Mouse (Mus musculus) lung, embryonic 15.5 days (tissue): Measurements from ENCODE around the gene Ube2o. TPM values are rescaled to one million over a fixed set of nuclear protein-coding genes. Genes with fewer than 3 reads are reported as not detected.

Source experiments
- ATAC-seq: fragments of 200-750 bp; cut with Nextera tagmentation; 2 replicates; pipeline ENCODE4 v1.8.0; 2017; ENCODE audit warnings: moderate number of reproducible peaks, borderline replicate concordance; ENCODE audit not compliant: low FRiP score, low TSS enrichment; ENCODE audit errors: extremely low read depth
- H3K27ac ChIP-seq: fragments of 300-500 bp; sonication (generic); 2 replicates; pipeline ENCODE4 v1.5.1; 2015; ENCODE audit warnings: moderate library complexity, mild to moderate bottlenecking, inconsistent platforms
- H3K27me3 ChIP-seq: fragments of 300-500 bp; sonication (generic); 2 replicates; pipeline ENCODE4 v1.6.1; 2015; ENCODE audit warnings: inconsistent platforms
- H3K36me3 ChIP-seq: fragments of 300-500 bp; sonication (generic); 2 replicates; pipeline ENCODE4 v1.6.1; 2015; ENCODE audit warnings: inconsistent platforms
- H3K4me1 ChIP-seq: fragments of 300-500 bp; sonication (generic); 2 replicates; pipeline ENCODE4 v1.6.1; 2015; ENCODE audit warnings: inconsistent platforms
- H3K4me2 ChIP-seq: fragments of 300-500 bp; sonication (generic); 2 replicates; pipeline ENCODE4 v1.6.1; 2015; ENCODE audit warnings: inconsistent platforms, mild to moderate bottlenecking, moderate library complexity
- H3K4me3 ChIP-seq: fragments of 300-500 bp; sonication (generic); 2 replicates; pipeline ENCODE4 v1.5.1; 2015; ENCODE audit warnings: mild to moderate bottlenecking, inconsistent platforms
- H3K9ac ChIP-seq: fragments of 300-500 bp; sonication (generic); 2 replicates; pipeline ENCODE4 v1.6.1; 2015; ENCODE audit warnings: inconsistent platforms
- H3K9me3 ChIP-seq: fragments of 300-500 bp; sonication (generic); 2 replicates; pipeline ENCODE4 v1.6.1; 2016; ENCODE audit warnings: inconsistent platforms
- WGBS: fragments of 180-500 bp; shearing (Covaris S2); methylation state at CpG from one replicate; pipeline ENCODE4 v1.1.7; 2015; 5-methylcytosine and 5-hydroxymethylcytosine counted together
- polyA plus RNA-seq: library from polyadenylated mRNA; unstranded; fragments of >200 nt; fragmentation: Nextera tagmentation; extraction: Ambion mirVana; gene quantifications from 2 replicates; pipeline ENCODE4 v1.2.1, GENCODE M21; 2015

Ube2o gene
- polyA plus RNA-seq, 1 experiment from 2014 or later, result 12.6 TPM

- WGBS, result 52% methylated on average over 4 of the region's 4 CpGs
- Histone ChIP-seq H3K4me2 (no peak overlapping the region), H3K36me3 (no peaks in the 10 kb centered on the region), H3K9ac (no peak overlapping the region), H3K27ac (peak overlapping the region; percentile 36; the same call in 1 of the 2 replicates), H3K4me3 (no peak overlapping the region), H3K9me3 (no peaks in the 10 kb centered on the region), H3K27me3 (no peaks in the 10 kb centered on the region), H3K4me1 (peaks cover 10% of the 10 kb centered on the region; the same call in 1 of the 2 replicates)
- ATAC-seq, result no peak
These were observed 67.7 kb downstream of the Ube2o start for GRCm38 (mm10) chr11:116513531-116514038.

- H3K27ac ChIP-seq, result peak overlapping the region; percentile 7; the same call in 1 of the 2 replicates
- ATAC-seq, result no peak
- no peaks in the 10 kb centered on the region for H3K9me3 ChIP-seq
- no peak overlapping the region for H3K4me3 ChIP-seq
- WGBS, result 71% methylated on average over 6 of the region's 6 CpGs
- no peaks in the 10 kb centered on the region for H3K36me3 ChIP-seq
- no peaks in the 10 kb centered on the region for H3K27me3 ChIP-seq
- no peak overlapping the region for H3K9ac ChIP-seq
- no peak overlapping the region for H3K4me2 ChIP-seq
- peaks cover 4% of the 10 kb centered on the region; the same call in 1 of the 2 replicates for H3K4me1 ChIP-seq
These were observed 68.3 kb downstream of the Ube2o start for GRCm38 (mm10) chr11:116512987-116513386.

DNA sequence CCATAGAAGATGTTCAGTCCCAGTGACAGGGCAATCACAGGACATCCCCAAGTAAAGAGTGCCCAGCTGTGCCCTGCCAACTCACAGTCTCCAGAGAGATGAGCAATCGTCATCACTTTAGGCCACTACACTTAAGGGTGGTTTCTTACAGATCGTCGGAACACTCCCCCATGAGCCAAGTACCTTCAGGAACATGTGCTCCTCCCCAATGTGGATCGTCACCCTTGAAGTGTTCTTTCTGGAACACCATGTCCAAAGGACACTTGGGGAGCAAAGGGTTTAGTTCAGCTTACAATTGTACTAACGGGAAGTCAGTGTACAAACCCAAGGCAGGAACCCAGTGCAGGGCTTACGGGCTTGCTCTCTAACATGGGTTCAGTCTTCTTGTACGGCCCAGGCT lies 69.1 kb downstream of the Ube2o start:
- Histone ChIP-seq H3K4me2 (no peak overlapping the region), H3K4me1 (no peaks in the 10 kb centered on the region), H3K27me3 (no peaks in the 10 kb centered on the region), H3K27ac (no peak overlapping the region), H3K4me3 (no peak overlapping the region), H3K9ac (no peak overlapping the region), H3K9me3 (no peaks in the 10 kb centered on the region), H3K36me3 (no peaks in the 10 kb centered on the region)
- WGBS, result 88% methylated on average over 7 of the region's 7 CpGs
- no peak for ATAC-seq

GRCm38 (mm10) chr11:116511301-116511868 lies 69.9 kb downstream of the Ube2o start:
- Histone ChIP-seq H3K27me3 (no peaks in the 10 kb centered on the region), H3K27ac (no peak overlapping the region), H3K36me3 (no peaks in the 10 kb centered on the region), H3K4me2 (no peak overlapping the region), H3K4me1 (no peaks in the 10 kb centered on the region), H3K9me3 (no peaks in the 10 kb centered on the region), H3K9ac (no peak overlapping the region), H3K4me3 (no peak overlapping the region)
- no peak for ATAC-seq
- 37% methylated on average over 7 of the region's 7 CpGs for WGBS

- WGBS, result 34% methylated on average over 2 of the region's 2 CpGs
- no peak overlapping the region for H3K9ac ChIP-seq
These were observed 72.6 kb downstream of the Ube2o start for GRCm38 (mm10) chr11:116508689-116509088.

GRCm38 (mm10) chr11:116506151-116506875 lies 74.9 kb downstream of the Ube2o start:
- Histone ChIP-seq H3K36me3 (no peaks in the 10 kb centered on the region), H3K27me3 (no peaks in the 10 kb centered on the region), H3K4me3 (no peak overlapping the region), H3K9ac (no peak overlapping the region), H3K4me2 (no peak overlapping the region), H3K9me3 (no peaks in the 10 kb centered on the region), H3K27ac (no peak overlapping the region), H3K4me1 (0 out of 2 replicates have a peak, but pooled peaks cover under 1% of the 10 kb centered on the region)
- ATAC-seq, result no peak
- WGBS, result 69% methylated on average over 17 of the region's 17 CpGs

More at GRCm38 (mm10) chr11:116508689-116509088, 72.6 kb downstream of the Ube2o start:
- Histone ChIP-seq H3K4me2 (no peak overlapping the region), H3K27me3 (no peaks in the 10 kb centered on the region), H3K4me1 (no peaks in the 10 kb centered on the region), H3K9me3 (no peaks in the 10 kb centered on the region), H3K4me3 (no peak overlapping the region), H3K27ac (no peak overlapping the region), H3K36me3 (no peaks in the 10 kb centered on the region)
- ATAC-seq, result no peak

- H3K9ac ChIP-seq, result no peak overlapping the region
- no peaks in the 10 kb centered on the region for H3K9me3 ChIP-seq
- no peaks in the 10 kb centered on the region for H3K36me3 ChIP-seq
- H3K27ac ChIP-seq, result no peak overlapping the region
- H3K4me1 ChIP-seq, result peaks cover 4% of the 10 kb centered on the region; the same call in 1 of the 2 replicates
- no peak overlapping the region for H3K4me2 ChIP-seq
- 66% methylated on average over 5 of the region's 5 CpGs for WGBS
- no peak for ATAC-seq
- no peaks in the 10 kb centered on the region for H3K27me3 ChIP-seq
- no peak overlapping the region for H3K4me3 ChIP-seq
These were observed 75.7 kb downstream of the Ube2o start for GRCm38 (mm10) chr11:116505573-116505972.

DNA sequence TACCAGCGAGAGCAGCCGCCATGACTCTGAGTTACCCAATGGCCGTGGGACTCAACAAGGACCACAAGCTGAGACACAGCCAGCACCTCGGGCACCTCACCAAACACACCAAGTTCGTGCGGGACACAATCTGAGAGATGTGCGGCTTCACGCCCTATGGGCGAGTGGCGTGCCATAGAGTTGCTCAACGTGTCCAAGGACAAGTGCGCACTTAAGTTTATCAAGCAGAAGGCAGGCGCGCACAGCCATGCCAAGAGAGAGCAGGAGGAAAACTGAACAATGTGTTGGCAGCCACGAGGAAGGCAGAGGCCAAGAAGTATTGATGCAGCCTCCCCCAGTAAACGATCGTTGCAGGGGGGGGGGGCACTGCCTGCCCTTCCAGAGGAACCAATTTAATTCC lies 76.7 kb downstream of the Ube2o start:
- H3K27me3 ChIP-seq, result no peaks in the 10 kb centered on the region
- H3K4me1 ChIP-seq, result peaks cover 4% of the 10 kb centered on the region; the same call in 1 of the 2 replicates
- no peaks in the 10 kb centered on the region for H3K9me3 ChIP-seq
- H3K9ac ChIP-seq, result no peak overlapping the region
- no peaks in the 10 kb centered on the region for H3K36me3 ChIP-seq
- no peak overlapping the region for H3K4me2 ChIP-seq
- no peak overlapping the region for H3K4me3 ChIP-seq
- WGBS, result 83% methylated on average over 17 of the region's 17 CpGs
- no peak for ATAC-seq
- no peak overlapping the region for H3K27ac ChIP-seq

GRCm38 (mm10) chr11:116501005-116501746 lies 80.1 kb downstream of the Ube2o start:
- Histone ChIP-seq H3K4me1 (peaks cover 11% of the 10 kb centered on the region; the same call in 1 of the 2 replicates), H3K36me3 (no peaks in the 10 kb centered on the region), H3K9ac (no peak overlapping the region), H3K27me3 (no peaks in the 10 kb centered on the region), H3K4me2 (no peak overlapping the region), H3K27ac (no peak overlapping the region), H3K9me3 (no peaks in the 10 kb centered on the region), H3K4me3 (no peak overlapping the region)
- 21% methylated on average over 7 of the region's 7 CpGs for WGBS
- peak; percentile 56; the same call in 1 of the 2 replicates for ATAC-seq

GRCm38 (mm10) chr11:116499018-116499417 lies 82.2 kb downstream of the Ube2o start:
- no peak for ATAC-seq
- Histone ChIP-seq H3K9ac (no peak overlapping the region), H3K27me3 (no peaks in the 10 kb centered on the region), H3K4me1 (peaks cover 15% of the 10 kb centered on the region; the same call in 1 of the 2 replicates), H3K36me3 (no peaks in the 10 kb centered on the region), H3K4me2 (peak overlapping the region; percentile 68), H3K27ac (no peak overlapping the region), H3K9me3 (no peaks in the 10 kb centered on the region), H3K4me3 (peak overlapping the region; percentile 37; the same call in 1 of the 2 replicates)
- WGBS, result 43% methylated on average over 6 of the region's 6 CpGs

- peaks cover 19% of the 10 kb centered on the region; the same call in 1 of the 2 replicates for H3K4me1 ChIP-seq
- H3K9me3 ChIP-seq, result no peaks in the 10 kb centered on the region
- peak overlapping the region; percentile 68 for H3K4me2 ChIP-seq
- ATAC-seq, result 0 out of 2 replicates have a peak, but pooled peaks have one; percentile 6
- H3K27me3 ChIP-seq, result no peaks in the 10 kb centered on the region
- peak overlapping the region; percentile 41 for H3K9ac ChIP-seq
- peak overlapping the region; percentile 37 for H3K4me3 ChIP-seq
- H3K36me3 ChIP-seq, result no peaks in the 10 kb centered on the region
- no peak overlapping the region for H3K27ac ChIP-seq
- 21% methylated on average over 34 of the region's 34 CpGs for WGBS
These were observed 82.7 kb downstream of the Ube2o start for GRCm38 (mm10) chr11:116498596-116498995.
